Mouse (Mus musculus): ENCODE results near the gene Sgcd.
"Not testable (repeated sequence)": the region's sequence is repeated elsewhere in the genome, so short reads cannot be mapped to it uniquely, and the experiment has no call there.

The Sgcd gene

DNA sequence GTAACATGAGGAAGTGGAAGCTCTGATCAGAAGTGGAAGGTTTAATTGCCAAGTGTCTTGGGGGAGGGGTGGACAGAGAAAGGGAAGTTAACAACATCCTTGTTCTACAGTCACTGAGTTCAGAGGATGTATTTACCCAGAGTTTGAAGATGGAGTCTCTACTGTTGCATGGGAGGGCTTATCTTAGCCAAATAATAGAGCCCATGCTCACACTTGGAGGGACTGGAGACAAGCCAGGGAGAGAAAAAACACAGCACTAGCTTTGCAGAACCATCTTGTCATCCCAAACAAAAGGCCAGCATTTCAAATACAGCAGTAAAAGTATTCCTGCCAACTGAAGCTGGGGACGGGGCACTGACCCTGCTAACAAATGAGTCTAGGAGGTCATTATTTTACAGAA lies 212.8 kb downstream of the Sgcd start:
- no peak for DNase-seq

DNA sequence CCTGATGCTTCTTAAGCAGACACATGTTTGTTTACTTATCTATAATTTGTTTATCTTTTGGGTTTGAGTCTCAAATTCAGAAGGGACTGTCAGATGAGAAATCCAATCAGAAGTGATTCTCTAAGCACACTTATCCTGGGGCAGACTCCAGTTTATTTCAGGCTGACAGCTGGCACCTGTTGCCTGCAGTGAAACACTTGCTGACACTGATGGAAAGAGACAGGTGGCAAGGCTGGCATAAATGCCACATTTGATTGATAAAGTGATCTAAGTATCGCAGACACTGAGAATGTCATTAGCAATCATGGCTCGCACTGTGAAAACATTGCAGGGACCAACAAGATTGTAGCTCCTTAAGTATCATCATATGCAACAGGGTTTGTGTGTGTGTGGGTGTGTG lies 222.9 kb downstream of the Sgcd start:
- no peak for DNase-seq

- not testable (repeated sequence) for DNase-seq
Observed at GRCm38 (mm10) chr11:47763569-47763968, 225.2 kb downstream of the Sgcd start.

DNA sequence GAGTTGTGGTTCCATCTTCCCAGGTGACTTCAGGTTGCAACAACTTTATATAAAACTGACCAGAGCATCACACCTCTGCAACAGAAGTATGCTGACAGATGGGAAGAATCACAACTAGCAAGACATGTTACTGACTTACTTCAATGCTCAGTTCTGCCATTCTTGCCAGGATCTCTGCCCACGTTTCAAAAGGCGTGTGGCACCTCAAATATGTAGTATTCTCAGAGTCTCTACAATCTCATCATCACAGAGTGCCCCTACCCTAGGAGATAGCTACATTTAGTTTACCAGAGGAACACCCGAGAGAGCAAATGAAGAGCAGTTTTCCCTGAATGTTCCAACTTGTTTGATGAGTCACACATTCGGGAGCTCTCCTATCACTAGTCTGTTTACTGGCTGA lies 229.8 kb downstream of the Sgcd start:
- DNase-seq, result no peak

DNA sequence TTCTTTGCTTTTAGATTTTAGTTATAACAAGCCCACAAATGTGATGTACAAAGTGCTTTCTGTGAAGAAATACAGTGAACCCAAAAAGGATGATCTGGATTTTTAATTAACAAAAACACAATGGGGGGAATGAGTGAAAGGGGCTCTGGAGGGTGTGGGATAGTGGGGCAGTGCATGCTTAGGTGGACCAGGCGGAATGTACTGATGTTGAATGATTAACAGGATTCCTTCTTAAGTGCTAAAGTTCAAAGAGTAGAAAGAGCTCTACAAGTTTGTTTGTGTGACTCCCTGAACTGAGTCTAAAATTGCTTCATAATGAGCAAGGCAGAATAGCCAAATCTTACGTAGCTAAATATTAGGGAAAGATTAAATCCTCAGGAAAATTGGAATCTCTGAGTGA lies 246.0 kb downstream of the Sgcd start:
- peak; percentile 3 to 55 for DNase-seq

- DNase-seq, result no peak
Observed at GRCm38 (mm10) chr11:47704930-47705787, 283.6 kb downstream of the Sgcd start.

- no peak for DNase-seq
Observed at GRCm38 (mm10) chr11:47695611-47696010, 293.2 kb downstream of the Sgcd start.

DNA sequence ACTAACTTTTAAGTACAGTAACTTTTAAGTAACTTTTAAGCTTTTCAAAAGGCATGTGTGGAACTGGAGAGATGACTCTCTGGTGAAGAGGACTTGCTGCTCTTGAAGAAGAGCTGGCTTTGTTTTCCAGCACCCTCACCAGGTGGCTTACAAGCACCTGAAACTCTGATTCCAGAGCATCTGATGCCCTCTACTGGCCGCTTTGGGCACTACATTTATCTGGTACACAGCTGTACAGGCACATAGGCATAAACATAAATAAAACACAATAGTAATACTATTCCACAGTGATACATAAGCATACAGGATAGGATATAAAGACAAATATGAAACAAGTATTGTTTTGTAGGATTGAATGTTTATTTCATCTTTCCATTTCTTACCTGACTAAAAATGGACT lies 330.6 kb downstream of the Sgcd start:
- peak; percentile 9 to 69 for DNase-seq

DNA sequence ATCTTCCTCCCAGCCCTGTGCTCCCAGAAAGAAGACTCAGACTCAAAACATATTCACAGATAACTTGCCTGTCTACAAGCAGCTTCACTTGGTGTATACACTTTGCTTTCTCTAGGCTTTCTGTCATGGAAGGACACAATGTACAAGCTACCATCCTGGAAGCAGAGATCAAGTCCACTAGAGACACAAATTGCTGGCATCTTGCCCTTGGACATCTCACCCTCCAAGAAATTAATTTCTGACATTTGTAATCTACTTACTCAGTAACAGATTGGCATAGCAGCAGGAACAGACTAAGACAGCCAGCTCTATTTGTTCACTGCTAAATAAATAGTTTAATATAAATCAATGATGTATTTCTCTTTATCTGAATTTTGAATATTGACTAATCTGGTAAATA lies 342.9 kb downstream of the Sgcd start:
- DNase-seq, result no peak

DNA sequence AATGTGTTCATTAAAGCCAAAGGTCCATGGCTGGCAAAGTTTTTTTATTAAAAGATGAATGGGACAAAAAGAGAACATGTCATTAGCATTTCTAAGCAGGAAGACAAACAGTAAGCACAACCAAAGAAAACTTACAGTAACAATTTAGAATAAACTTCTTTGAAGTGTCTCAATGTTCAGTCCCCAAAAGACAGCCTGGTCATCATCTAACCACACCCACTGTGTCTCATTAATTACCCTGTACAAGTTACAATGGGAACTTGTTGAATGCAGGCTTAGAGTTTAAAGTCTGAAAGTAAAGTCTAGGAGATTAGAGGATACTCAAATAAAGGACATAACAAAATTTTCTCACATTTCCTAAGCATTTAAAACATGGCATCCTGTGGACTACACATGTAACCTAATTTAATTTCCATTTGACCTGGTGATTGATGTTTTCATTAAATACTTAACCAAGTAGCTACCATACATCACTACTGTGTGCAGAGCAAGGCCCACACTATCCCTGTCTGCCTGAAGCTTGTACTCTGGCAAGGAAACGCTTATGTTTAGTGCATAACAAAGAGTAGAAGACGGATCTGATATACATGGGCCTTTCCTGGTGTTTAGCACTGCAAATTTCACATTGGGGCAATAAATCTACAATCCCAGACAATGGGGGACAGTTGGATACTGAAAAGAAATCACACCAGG lies 347.1 kb downstream of the Sgcd start:
- no peak for DNase-seq

- no peak for DNase-seq
Observed at GRCm38 (mm10) chr11:47640556-47640955, 348.2 kb downstream of the Sgcd start.

GRCm38 (mm10) chr11:47630186-47630585 lies 358.6 kb downstream of the Sgcd start:
- DNase-seq, result no peak

- no peak for DNase-seq
Observed at GRCm38 (mm10) chr11:47609892-47610291, 378.9 kb downstream of the Sgcd start.

DNA sequence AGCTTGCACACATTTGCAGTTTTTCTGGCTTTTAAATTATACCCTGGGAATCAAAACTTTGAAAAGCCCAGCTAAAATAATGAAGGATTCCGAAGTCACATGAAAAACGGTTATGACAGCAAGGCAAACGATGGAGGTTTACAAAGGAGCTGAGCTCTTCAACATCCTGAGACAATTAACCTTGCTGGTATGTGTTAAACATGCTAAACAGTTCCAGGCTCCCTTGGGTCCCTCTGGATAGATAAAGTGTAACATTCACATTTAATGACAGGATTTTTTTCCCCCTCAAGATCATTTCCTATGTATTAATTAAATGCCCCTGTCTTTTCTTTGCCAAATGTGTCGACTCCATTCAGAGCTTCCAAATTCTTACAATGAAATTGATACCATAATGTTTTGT lies 414.1 kb downstream of the Sgcd start:
- DNase-seq, result no peak

- DNase-seq, result peak; percentile 10 to 51
Observed at GRCm38 (mm10) chr11:47568488-47568887, 420.3 kb downstream of the Sgcd start.

DNA sequence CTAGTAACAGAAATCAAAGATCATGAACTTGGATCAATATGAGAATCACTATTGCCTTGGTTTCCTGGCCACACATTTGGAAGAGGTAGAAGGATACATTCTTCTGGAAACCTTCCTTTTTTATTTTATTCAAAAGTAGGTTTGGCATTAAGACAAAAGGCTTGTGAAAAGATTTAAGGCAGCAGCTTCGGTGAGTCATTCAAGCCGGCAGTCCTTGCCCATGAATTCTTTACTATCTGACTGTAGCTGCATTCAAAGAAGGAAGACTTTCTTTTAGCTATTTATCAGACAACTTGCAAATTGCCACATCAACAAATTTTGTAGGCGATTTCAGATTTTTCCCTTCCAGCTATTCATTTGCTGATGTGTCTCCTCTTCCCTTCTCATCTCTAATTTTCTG lies 422.6 kb downstream of the Sgcd start:
- no peak for DNase-seq

DNA sequence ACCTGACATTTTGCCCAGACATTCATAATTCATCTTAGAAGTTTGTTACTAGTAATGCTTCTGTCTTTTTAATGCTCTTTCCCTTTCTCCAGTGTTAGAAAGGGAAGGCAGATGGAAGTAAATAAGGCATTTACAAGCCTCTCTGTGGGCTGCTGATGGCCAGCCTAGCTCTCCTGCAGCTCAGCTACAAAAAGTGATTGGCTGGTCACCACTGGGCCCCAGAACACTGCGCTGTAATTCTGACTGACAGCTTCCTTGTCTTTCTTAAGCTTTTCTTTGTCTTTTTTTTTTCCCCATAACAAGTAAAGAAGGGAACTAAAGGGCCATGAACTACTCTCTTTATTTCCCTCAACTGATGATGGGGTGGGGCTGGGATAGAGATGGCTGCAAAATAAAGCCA lies 463.9 kb downstream of the Sgcd start:
- no peak for DNase-seq

DNA sequence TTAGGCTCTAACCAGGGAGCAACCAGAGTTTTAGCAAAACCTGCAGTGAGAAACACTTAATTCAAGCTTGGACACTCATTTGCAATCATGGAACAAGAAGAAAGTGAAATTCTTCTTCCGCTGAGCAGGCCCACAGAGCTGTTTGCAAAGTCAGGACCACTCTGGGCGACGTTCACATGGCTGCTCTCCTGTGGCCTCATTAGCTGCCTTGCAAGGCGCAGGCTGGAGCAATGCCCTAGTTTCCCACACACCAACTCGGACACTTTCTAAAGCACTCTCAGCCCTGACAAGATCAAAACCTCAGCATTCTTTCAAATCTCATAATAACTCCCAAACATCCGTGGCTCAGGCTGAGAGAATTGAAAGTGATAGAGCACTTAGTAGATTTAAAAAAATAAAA lies 480.7 kb downstream of the Sgcd start:
- DNase-seq, result no peak

DNA sequence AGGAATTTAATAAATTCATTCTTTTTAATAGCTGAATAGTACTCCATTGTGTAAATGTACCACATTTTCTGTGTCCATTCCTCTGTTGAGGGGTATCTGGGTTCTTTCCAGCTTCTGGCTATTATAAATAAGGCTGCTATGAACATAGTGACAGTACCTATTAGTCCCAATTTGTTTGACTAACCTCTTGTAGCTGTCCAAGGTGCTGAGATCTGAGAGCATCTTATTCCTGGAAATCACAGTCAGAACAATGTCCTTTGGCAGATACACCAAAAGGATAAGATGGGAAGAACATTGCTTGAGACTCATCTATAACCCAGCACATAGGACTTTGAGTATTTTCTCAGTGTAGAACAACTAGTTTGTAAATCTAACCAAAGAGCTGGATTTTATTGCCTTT lies 485.5 kb downstream of the Sgcd start:
- DNase-seq, result not testable (repeated sequence)

DNA sequence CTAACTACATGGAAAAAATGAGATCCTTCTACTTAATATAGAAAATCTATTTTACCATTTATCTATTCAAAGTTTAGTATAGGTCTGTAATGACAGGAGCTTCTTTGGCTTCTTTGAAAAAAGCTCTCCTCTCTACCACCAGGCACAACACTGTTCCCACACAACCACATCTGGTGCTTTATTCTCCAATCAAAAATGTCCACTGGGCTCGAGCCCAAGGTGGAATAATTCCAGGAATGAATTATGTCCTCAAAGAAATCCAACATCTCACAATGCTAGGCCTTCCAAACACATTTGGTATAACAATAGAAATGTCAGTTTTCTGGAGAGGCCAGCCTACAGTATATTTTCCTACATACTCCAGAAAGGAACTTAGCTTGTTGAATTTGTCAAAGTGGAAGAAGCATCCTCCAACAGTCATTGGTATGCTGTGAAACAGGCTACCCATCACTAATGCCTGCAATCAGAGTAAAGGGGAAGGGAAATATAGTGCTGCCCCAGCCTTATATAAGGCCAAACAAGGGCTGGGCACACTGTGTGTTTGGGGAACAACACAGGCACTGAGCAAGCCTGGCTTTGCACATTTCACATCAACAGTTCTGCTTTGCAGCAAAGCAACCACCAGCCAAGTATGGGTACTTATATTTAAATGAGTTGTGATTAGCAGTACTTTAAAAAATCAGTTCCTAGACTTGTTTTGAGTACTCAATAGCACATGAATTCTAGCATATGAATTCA lies 515.1 kb downstream of the Sgcd start:
- DNase-seq, result no peak

GRCm38 (mm10) chr11:47460700-47461099 lies 528.1 kb downstream of the Sgcd start:
- not testable (repeated sequence) for DNase-seq

DNA sequence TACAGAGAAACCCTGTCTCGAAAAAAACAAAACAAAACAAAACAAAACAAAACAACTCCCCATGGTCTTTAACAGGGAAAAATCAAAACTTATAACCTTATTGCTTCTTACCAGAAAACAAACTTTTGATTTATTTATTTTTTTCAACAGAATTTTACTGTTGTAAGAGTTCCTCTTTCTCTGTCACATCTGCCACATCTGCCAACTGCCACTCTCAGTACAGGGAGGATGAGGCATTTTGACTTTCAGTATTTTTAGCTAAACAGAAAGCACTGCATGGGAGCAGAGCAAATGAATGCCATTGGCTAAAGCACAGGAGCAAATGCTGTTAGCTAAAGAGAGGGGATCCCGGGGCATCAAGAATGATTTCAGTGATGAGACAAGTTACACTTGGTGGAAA lies 528.6 kb downstream of the Sgcd start:
- DNase-seq, result no peak

DNA sequence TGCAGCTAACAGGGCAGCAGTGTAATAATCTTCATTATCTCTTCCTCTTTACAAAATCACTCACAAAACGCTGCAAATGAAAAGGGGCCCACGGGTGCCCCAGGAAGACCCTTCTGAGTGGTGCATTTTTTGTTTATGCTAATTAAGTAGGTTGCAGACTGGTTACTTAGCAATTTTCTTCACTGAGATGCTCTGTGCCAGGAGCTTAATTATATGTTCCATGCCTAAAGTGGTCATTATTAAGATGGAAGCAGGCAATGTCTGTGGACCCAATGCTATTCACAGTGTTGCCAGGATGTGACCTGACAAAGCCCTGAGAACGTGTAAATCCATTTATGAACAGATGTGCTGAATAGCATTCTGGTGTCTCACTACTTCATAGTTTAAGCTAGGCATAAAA lies 529.6 kb downstream of the Sgcd start:
- DNase-seq, result no peak

GRCm38 (mm10) chr11:47447790-47448189 lies 541.0 kb downstream of the Sgcd start:
- no peak for DNase-seq

Data from kidney, adult 8-10 months (tissue).